Mouse (Mus musculus): Measurements from ENCODE around the gene Cnst.

- TF ChIP-seq CTCF (IDR thresholded peaks at IDR 0.05; ENCODE audit: borderline replicate concordance, insufficient read depth, low read depth, low read length) (no peak), POLR2A (IDR thresholded peaks at IDR 0.05; ENCODE audit: borderline replicate concordance, insufficient read depth, low read length) (no peak)
Observed at GRCm38 (mm10) chr1:179560845-179561430, 14.8 kb downstream of the Cnst start.

Data from cerebellum, adult 2 months (tissue).